Mouse (Mus musculus) ES-Bruce4 (cell line): Measurements from ENCODE around the gene Exosc8. TPM values are rescaled to one million over a fixed set of nuclear protein-coding genes. Genes with fewer than 3 reads are reported as not detected.

Experiments used
- H3K27ac ChIP-seq: 2 replicates; pipeline ENCODE4 v1.5.1; 2012; ENCODE audit warnings: low read length, inconsistent platforms; ENCODE audit not compliant: insufficient read depth
- H3K27me3 ChIP-seq: 2 replicates; pipeline ENCODE4 v1.6.1; 2012; ENCODE audit warnings: mild to moderate bottlenecking, low read length, inconsistent platforms; ENCODE audit not compliant: control insufficient read depth, poor library complexity, insufficient read depth, severe bottlenecking
- H3K36me3 ChIP-seq: 2 replicates; pipeline ENCODE4 v1.6.1; 2012; ENCODE audit warnings: inconsistent platforms, mild to moderate bottlenecking, low read length, moderate library complexity; ENCODE audit not compliant: control insufficient read depth, poor library complexity, insufficient read depth, severe bottlenecking
- H3K4me1 ChIP-seq: one replicate; pipeline ENCODE4 v1.8.1; 2011; ENCODE audit warnings: low read length; ENCODE audit not compliant: control insufficient read depth, insufficient read depth
- H3K4me3 ChIP-seq: 2 replicates; pipeline ENCODE4 v1.5.1; 2011; ENCODE audit warnings: low read depth, mild to moderate bottlenecking, low read length
- H3K9ac ChIP-seq: 2 replicates; pipeline ENCODE4 v1.6.1; 2012; ENCODE audit warnings: low read depth, mild to moderate bottlenecking, inconsistent platforms; ENCODE audit not compliant: poor library complexity, severe bottlenecking
- H3K9me3 ChIP-seq: replicated peaks from 2 replicates; pipeline ENCODE4 v1.6.1; 2012; ENCODE audit warnings: mild to moderate bottlenecking, low read length, inconsistent platforms; ENCODE audit not compliant: control insufficient read depth, poor library complexity, insufficient read depth, severe bottlenecking
- CTCF ChIP-seq: IDR thresholded peaks from one replicate; pipeline ENCODE4 v1.8.1; 2011; ENCODE audit warnings: low read depth, low read length
- EP300 ChIP-seq: IDR thresholded peaks from 2 replicates; pipeline ENCODE4 v1.6.1; 2011; ENCODE audit warnings: low read depth, low read length; ENCODE audit not compliant: insufficient read depth
- POLR2A ChIP-seq: IDR thresholded peaks from one replicate; pipeline ENCODE4 v1.8.1; 2011; ENCODE audit warnings: low read length; ENCODE audit not compliant: insufficient read depth
- polyA plus RNA-seq: library from polyadenylated mRNA; stranded (reverse); fragments of >200 nt; gene quantifications from 2 replicates; pipeline ENCODE4 v1.2.4, GENCODE M21; 2011; ENCODE audit warnings: low read depth; ENCODE audit not compliant: missing spikeins, insufficient read depth, insufficient read length

Exosc8 gene
- polyA plus RNA-seq, 1 experiment, result 200 TPM

DNA sequence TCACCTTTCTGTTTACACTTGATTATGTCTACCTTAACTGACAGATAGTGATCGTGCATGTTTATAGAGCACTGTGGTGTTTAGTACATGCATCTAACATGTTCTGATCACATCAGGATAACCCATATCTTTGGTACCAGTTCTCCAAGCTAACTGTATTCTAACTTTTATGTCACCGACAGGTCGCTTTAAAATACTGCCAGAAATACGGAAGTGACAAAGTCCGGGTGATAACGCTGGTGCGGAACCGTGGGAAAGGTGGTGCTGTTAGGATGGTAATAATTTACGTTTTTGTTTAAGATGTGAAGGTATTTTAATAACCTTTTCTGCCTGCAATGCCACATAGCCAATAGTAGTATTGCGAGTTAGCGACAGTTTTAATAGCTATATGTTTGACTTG is 6.8 kb upstream of the Exosc8 start:
- H3K36me3 ChIP-seq, result peaks cover 24% of the 10 kb centered on the region
- no peak overlapping the region for H3K27ac ChIP-seq

DNA sequence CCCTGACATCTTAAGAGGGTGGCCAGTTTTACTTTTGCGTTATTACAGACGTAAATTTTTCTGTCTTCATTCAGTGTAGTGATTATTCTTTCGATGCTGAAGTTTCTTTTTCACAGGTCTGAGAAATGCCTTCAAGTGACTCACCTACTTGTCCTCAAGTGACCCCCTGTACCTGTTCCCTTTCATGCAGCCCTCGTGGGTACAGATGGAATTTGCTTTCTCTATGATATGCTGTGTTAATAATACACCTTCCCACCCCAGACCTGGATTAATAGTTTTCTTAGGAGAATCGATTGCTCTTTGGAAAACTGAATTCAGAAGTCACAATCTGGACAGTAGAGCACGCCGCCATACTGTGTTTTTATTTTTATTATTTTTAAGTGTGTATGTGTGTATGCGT is 2.1 kb upstream of the Exosc8 start:
- Histone ChIP-seq H3K4me3 (no peak overlapping the region), H3K27me3 (no peaks in the 10 kb centered on the region), H3K36me3 (peaks cover 20% of the 10 kb centered on the region), H3K4me1 (no peaks in the 10 kb centered on the region), H3K9me3 (no peaks in the 10 kb centered on the region), H3K27ac (no peak overlapping the region), H3K9ac (no peak overlapping the region)
- TF ChIP-seq EP300 (no peak), CTCF (no peak), POLR2A (no peak)

More for the DNA sequence above, 6.8 kb upstream of the Exosc8 start:
- Histone ChIP-seq H3K4me3 (no peak overlapping the region), H3K4me1 (no peaks in the 10 kb centered on the region), H3K9ac (no peak overlapping the region), H3K27me3 (no peaks in the 10 kb centered on the region), H3K9me3 (no peaks in the 10 kb centered on the region)
- TF ChIP-seq CTCF (no peak), POLR2A (no peak), EP300 (no peak)

DNA sequence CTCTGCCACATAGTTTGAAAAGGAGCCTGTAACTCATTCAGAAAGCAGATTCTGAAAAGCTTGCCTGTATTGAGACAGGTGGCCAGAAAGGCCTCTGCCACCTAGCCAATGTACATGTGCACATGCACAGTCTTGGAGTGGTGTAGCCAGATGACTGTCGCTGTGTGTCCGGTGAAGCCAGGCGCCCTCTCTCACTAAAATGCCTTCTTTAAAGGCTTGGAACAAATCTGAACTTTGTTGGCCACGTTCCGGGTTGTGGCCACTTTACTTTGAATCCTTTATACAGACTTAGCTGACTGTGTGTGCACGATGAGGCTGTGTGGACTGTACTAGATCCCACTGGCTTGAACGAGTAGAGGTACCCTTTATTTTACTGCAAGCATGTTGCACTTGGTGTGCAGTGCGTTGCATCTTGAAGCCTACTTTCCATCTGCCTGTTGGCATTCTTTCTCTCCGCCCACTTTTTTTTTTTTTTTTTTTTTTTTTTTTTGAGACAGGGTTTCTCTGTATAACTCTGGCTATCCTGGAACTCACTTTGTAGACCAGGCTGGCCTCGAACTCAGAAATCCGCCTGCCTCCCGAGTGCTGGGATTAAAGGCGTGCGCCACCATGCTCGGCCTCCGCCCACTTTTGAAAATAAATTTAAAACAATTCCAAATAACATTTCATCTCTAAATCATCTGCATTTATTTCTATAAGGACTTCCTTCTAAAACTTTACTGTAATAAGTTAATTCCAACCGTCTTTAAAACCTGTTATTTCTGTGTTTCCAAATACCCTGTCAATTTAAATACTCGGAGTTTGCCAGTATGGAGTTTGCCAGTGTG is 1.1 kb upstream of the Exosc8 start:
- Histone ChIP-seq H3K4me1 (no peaks in the 10 kb centered on the region), H3K36me3 (peaks cover 18% of the 10 kb centered on the region), H3K9me3 (no peaks in the 10 kb centered on the region), H3K9ac (peak overlapping the region; percentile 82), H3K27ac (no peak overlapping the region), H3K27me3 (no peaks in the 10 kb centered on the region), H3K4me3 (peak overlapping the region; percentile 94)
- no peak for TF ChIP-seq EP300
- no peak for TF ChIP-seq POLR2A
- TF ChIP-seq CTCF, result no peak

DNA sequence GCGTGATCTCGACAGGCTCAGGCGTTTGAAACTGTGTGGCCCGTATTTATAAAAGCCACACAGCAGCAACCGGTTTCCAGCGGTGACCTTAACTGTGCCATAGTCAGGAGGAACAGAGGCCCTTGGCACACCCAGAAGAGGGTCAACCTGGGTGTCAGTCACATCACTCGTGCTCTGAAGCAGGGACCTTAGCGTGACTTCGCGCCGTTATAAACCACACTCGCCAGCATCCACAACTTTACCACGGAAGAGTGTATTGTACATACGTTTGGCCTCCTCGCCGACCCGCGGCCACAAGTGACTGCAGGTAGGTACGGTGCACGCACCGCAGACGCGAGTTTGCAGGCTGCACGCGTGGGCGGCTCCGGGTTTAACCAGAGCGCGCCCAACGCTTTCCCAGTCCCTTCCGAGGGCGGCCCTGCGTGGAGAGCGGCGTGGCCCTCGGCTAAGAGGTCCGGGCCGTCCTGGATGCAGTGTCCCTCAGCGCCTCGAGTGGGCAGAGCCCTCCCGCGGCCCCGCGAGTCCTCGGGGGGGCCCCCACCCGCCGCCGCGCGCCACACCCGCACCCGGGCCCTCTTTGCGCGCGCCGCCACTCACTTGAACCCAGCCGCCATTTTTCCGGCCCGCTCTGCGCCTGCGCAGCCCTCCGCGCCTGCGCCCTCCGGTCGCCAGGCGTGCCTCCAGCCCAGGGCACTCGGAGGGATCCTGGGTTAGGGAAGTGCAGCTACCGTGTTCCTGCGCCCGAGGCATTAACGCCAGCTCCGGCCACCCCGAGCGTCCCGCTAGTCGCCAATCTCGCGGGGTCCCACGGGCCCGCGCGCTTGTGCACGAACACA is 564 bp downstream of the Exosc8 start:
- H3K9ac ChIP-seq, result peak overlapping the region; percentile 82
- no peaks in the 10 kb centered on the region for H3K27me3 ChIP-seq
- no peak for TF ChIP-seq POLR2A
- no peak for TF ChIP-seq EP300
- peak overlapping the region; percentile 99 for H3K4me3 ChIP-seq
- H3K27ac ChIP-seq, result peak overlapping the region; percentile 75
- H3K4me1 ChIP-seq, result no peaks in the 10 kb centered on the region
- H3K9me3 ChIP-seq, result no peaks in the 10 kb centered on the region
- peaks cover 30% of the 10 kb centered on the region for H3K36me3 ChIP-seq

DNA sequence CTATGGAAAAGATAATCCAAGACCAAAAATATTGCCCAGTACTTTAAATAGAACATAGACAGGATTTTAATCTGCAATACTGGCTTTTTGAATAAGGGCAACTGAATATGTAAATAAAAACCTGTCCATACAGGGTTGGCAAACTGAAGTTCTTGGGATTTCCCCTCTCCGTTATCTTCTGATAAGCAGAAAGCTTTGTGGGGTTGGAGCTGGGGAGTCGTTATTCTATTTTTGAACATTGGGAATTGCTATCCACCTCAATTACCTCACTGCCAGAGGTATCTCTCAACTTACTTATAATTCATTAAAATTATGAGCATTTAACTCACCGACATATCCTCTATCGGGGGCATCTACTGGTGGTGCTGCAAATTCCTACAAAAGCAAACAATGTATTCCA is 2.8 kb downstream of the Exosc8 start:
- Histone ChIP-seq H3K9ac (no peak overlapping the region), H3K36me3 (peaks cover 50% of the 10 kb centered on the region), H3K4me3 (no peak overlapping the region), H3K9me3 (no peaks in the 10 kb centered on the region), H3K27ac (no peak overlapping the region), H3K27me3 (no peaks in the 10 kb centered on the region), H3K4me1 (no peaks in the 10 kb centered on the region)
- TF ChIP-seq POLR2A (no peak), CTCF (no peak)
